Mouse (Mus musculus) midbrain, embryonic 13.5 days (tissue): ENCODE data around the gene Mybpc3. TPM values are rescaled to one million over a fixed set of nuclear protein-coding genes. Genes with fewer than 3 reads are reported as not detected.
A peak's percentile ranks its signal among the peaks of the same experiment; 100 is the strongest.

ENCODE experiments used
- ATAC-seq: fragments of 200-750 bp; cut with Nextera tagmentation; 2 replicates; pipeline ENCODE4 v1.8.0; 2017; ENCODE audit warnings: mild to moderate bottlenecking, moderate TSS enrichment, moderate library complexity
- H3K27ac ChIP-seq: fragments of 300-500 bp; sonication (generic); 2 replicates; pipeline ENCODE4 v1.5.1; 2015; ENCODE audit warnings: inconsistent platforms, mild to moderate bottlenecking, moderate library complexity
- H3K27me3 ChIP-seq: fragments of 300-500 bp; sonication (generic); 2 replicates; pipeline ENCODE4 v1.6.1; 2015; ENCODE audit warnings: mild to moderate bottlenecking, inconsistent platforms
- H3K36me3 ChIP-seq: fragments of 300-500 bp; sonication (generic); 2 replicates; pipeline ENCODE4 v1.6.1; 2015; ENCODE audit warnings: mild to moderate bottlenecking, inconsistent platforms
- H3K4me1 ChIP-seq: fragments of 300-500 bp; sonication (generic); replicated peaks from 2 replicates; pipeline ENCODE4 v1.6.1; 2015; ENCODE audit warnings: inconsistent platforms
- H3K4me2 ChIP-seq: fragments of 300-500 bp; sonication (generic); replicated peaks from 2 replicates; pipeline ENCODE4 v1.6.1; 2015; ENCODE audit warnings: moderate library complexity, mild to moderate bottlenecking, inconsistent platforms
- H3K4me3 ChIP-seq: fragments of 300-500 bp; sonication (generic); replicated peaks from 2 replicates; pipeline ENCODE4 v1.5.1; 2015; ENCODE audit warnings: mild to moderate bottlenecking, inconsistent platforms
- H3K9ac ChIP-seq: fragments of 300-500 bp; sonication (generic); replicated peaks from 2 replicates; pipeline ENCODE4 v1.6.1; 2015; ENCODE audit warnings: mild to moderate bottlenecking, inconsistent platforms
- H3K9me3 ChIP-seq: fragments of 300-500 bp; sonication (generic); 2 replicates; pipeline ENCODE4 v1.6.1; 2016; ENCODE audit warnings: mild to moderate bottlenecking, inconsistent platforms
- WGBS: fragments of 180-500 bp; shearing (Covaris S2); methylation state at CpG from one replicate; pipeline ENCODE4 v1.1.7; 2015; 5-methylcytosine and 5-hydroxymethylcytosine counted together
- polyA plus RNA-seq: library from polyadenylated mRNA; unstranded; fragments of >200 nt; fragmentation: Nextera tagmentation; extraction: Ambion mirVana; gene quantifications from 2 replicates; pipeline ENCODE4 v1.2.1, GENCODE M21; 2015

The Mybpc3 gene
- polyA plus RNA-seq, 1 experiment from 2014 or later = not detected

- 5% methylated on average over 8 of the region's 8 CpGs for WGBS
- no peak for ATAC-seq
- Histone ChIP-seq H3K9ac (peak overlapping the region; percentile 89), H3K9me3 (no peaks in the 10 kb centered on the region), H3K27me3 (no peaks in the 10 kb centered on the region), H3K4me3 (peak overlapping the region; percentile 88), H3K4me1 (peaks cover 29% of the 10 kb centered on the region), H3K36me3 (peaks cover 16% of the 10 kb centered on the region), H3K27ac (peak overlapping the region; percentile 96), H3K4me2 (peak overlapping the region; percentile 66)
Measured at GRCm38 (mm10) chr2:91182016-91182404, 64.1 kb downstream of the Mybpc3 start.

GRCm38 (mm10) chr2:91182405-91183147 is 64.6 kb downstream of the Mybpc3 start:
- WGBS = under 1% methylated on average over 73 of the region's 81 CpGs
- H3K27me3 ChIP-seq = no peaks in the 10 kb centered on the region
- peaks cover 13% of the 10 kb centered on the region for H3K36me3 ChIP-seq
- peak overlapping the region; percentile 66 for H3K4me2 ChIP-seq
- peaks cover 29% of the 10 kb centered on the region for H3K4me1 ChIP-seq
- H3K9me3 ChIP-seq = no peaks in the 10 kb centered on the region
- H3K9ac ChIP-seq = peak overlapping the region; percentile 89
- H3K4me3 ChIP-seq = peak overlapping the region; percentile 88
- peak; percentile 99 for ATAC-seq
- H3K27ac ChIP-seq = peak overlapping the region; percentile 96

GRCm38 (mm10) chr2:91183148-91183513 is 65.2 kb downstream of the Mybpc3 start:
- Histone ChIP-seq H3K27ac (peak overlapping the region; percentile 96), H3K36me3 (peaks cover 7% of the 10 kb centered on the region), H3K4me2 (peak overlapping the region; percentile 66), H3K9me3 (no peaks in the 10 kb centered on the region), H3K4me3 (peak overlapping the region; percentile 88), H3K9ac (peak overlapping the region; percentile 89), H3K27me3 (no peaks in the 10 kb centered on the region), H3K4me1 (peaks cover 29% of the 10 kb centered on the region)
- ATAC-seq = peak; percentile 95
- under 1% methylated on average over 9 of the region's 9 CpGs for WGBS

- Histone ChIP-seq H3K4me3 (peak within 1 kb of the TSS; percentile 88), H3K4me1 (peaks cover 29% of the 10 kb centered on the region), H3K4me2 (peak within 1 kb of the TSS; percentile 66), H3K27me3 (no peaks in the 10 kb centered on the region), H3K27ac (peak within 1 kb of the TSS; percentile 96), H3K36me3 (peaks cover 3% of the 10 kb centered on the region; the same call in 1 of the 2 replicates), H3K9me3 (no peaks in the 10 kb centered on the region), H3K9ac (peak within 1 kb of the TSS; percentile 89)
- WGBS = 71% methylated on average over 15 of the region's 15 CpGs
- peak; percentile 5; the same call in 1 of the 2 replicates for ATAC-seq
Measured at GRCm38 (mm10) chr2:91183711-91184405, 65.9 kb downstream of the Mybpc3 start, which contains the start of gene Madd. Madd (minus strand) TSS chr2:91183837.

Other genes with a start within 250 kb of the Mybpc3 start
- 18.1 and 27.3 TPM in 2 replicates for gene C1qtnf4, start 232.3 kb upstream of the Mybpc3 start, polyA plus RNA-seq
- gene Kbtbd4, start 213.4 kb upstream of the Mybpc3 start, polyA plus RNA-seq = 63.1 and 64.2 TPM in 2 replicates
- gene Ndufs3, start 213.3 kb upstream of the Mybpc3 start, polyA plus RNA-seq = 210 TPM in 2 replicates
- gene Celf1, start 177.8 kb upstream of the Mybpc3 start, polyA plus RNA-seq = 137 and 140 TPM in 2 replicates
- gene Rapsn, start 82.5 kb upstream of the Mybpc3 start, polyA plus RNA-seq = 0.48 and 0.54 TPM in 2 replicates
- gene Psmc3, start 64.1 kb upstream of the Mybpc3 start, polyA plus RNA-seq = 251 and 254 TPM in 2 replicates
- 25.0 and 29.4 TPM in 2 replicates for gene Slc39a13, start 47.7 kb upstream of the Mybpc3 start, polyA plus RNA-seq
- gene Spi1, start 35.8 kb upstream of the Mybpc3 start, polyA plus RNA-seq = 1.8 and 3.0 TPM in 2 replicates
- 56.0 and 58.0 TPM in 2 replicates for gene Madd, start 65.7 kb downstream of the Mybpc3 start, polyA plus RNA-seq
- gene Nr1h3, start 84.7 kb downstream of the Mybpc3 start, polyA plus RNA-seq = 1.6 and 2.1 TPM in 2 replicates
- gene Acp2, start 84.7 kb downstream of the Mybpc3 start, polyA plus RNA-seq = 38.3 and 42.7 TPM in 2 replicates
- 15.1 TPM in 2 replicates for gene Ddb2, start 118.8 kb downstream of the Mybpc3 start, polyA plus RNA-seq
- 15.6 and 16.2 TPM in 2 replicates for gene Pacsin3, start 137.8 kb downstream of the Mybpc3 start, polyA plus RNA-seq
- 82.6 and 84.5 TPM in 2 replicates for gene Arfgap2, start 146.8 kb downstream of the Mybpc3 start, polyA plus RNA-seq